Mouse (Mus musculus) brain, embryonic 18.5 days (tissue): ENCODE results near the gene Olfr782.
"Not testable (repeated sequence)": the region's sequence is repeated elsewhere in the genome, so short reads cannot be mapped to it uniquely, and the experiment has no call there.

Source experiments
- DNase-seq: peaks from one replicate; pipeline ENCODE4 v3.0.0-alpha.2; 2012; ENCODE audit warnings: low read depth, low spot score

Gene Olfr782

GRCm38 (mm10) chr10:129348550-129348949 lies at the start of gene Olfr782:
Olfr782 (plus strand) TSS chr10:129348850.
- DNase-seq = no peak

- DNase-seq = not testable (repeated sequence)
Measured at GRCm38 (mm10) chr10:129312973-129313372, 35.7 kb upstream of the Olfr782 start.

- DNase-seq = not testable (repeated sequence)
Measured at GRCm38 (mm10) chr10:129313521-129313920, 35.1 kb upstream of the Olfr782 start.

GRCm38 (mm10) chr10:129317817-129318216 lies 30.8 kb upstream of the Olfr782 start, which contains the start of gene Olfr780:
Olfr780 (plus strand) TSS chr10:129318117.
- DNase-seq = no peak

GRCm38 (mm10) chr10:129328554-129328953 lies 20.1 kb upstream of the Olfr782 start, which contains the start of gene Olfr781:
Olfr781 (plus strand) TSS chr10:129328854.
- DNase-seq = no peak

- DNase-seq = not testable (repeated sequence)
Measured at GRCm38 (mm10) chr10:129352475-129352874, 3.8 kb downstream of the Olfr782 start.

- not testable (repeated sequence) for DNase-seq
Measured at GRCm38 (mm10) chr10:129356496-129356895, 7.8 kb downstream of the Olfr782 start.

GRCm38 (mm10) chr10:129357307-129357706 lies 8.7 kb downstream of the Olfr782 start:
- no peak for DNase-seq

GRCm38 (mm10) chr10:129374051-129374450 lies 25.4 kb downstream of the Olfr782 start:
- not testable (repeated sequence) for DNase-seq

GRCm38 (mm10) chr10:129383783-129384182 lies 35.1 kb downstream of the Olfr782 start, which contains the start of gene Olfr784:
Olfr784 (plus strand) TSS chr10:129384083.
- DNase-seq = no peak

GRCm38 (mm10) chr10:129400892-129401291 lies 52.2 kb downstream of the Olfr782 start:
- DNase-seq = no peak
